Mouse (Mus musculus) ES-Bruce4 (cell line): Measurements from ENCODE around the gene Mettl7a3. TPM values are rescaled to one million over a fixed set of nuclear protein-coding genes. Genes with fewer than 3 reads are reported as not detected.
"Not testable (repeated sequence)": the region's sequence is repeated elsewhere in the genome, so short reads cannot be mapped to it uniquely, and the experiment has no call there.

Experiments used
- H3K27ac ChIP-seq: 2 replicates; pipeline ENCODE4 v1.5.1; 2012; ENCODE audit warnings: low read length, inconsistent platforms; ENCODE audit not compliant: insufficient read depth
- H3K27me3 ChIP-seq: 2 replicates; pipeline ENCODE4 v1.6.1; 2012; ENCODE audit warnings: mild to moderate bottlenecking, low read length, inconsistent platforms; ENCODE audit not compliant: control insufficient read depth, poor library complexity, insufficient read depth, severe bottlenecking
- H3K36me3 ChIP-seq: 2 replicates; pipeline ENCODE4 v1.6.1; 2012; ENCODE audit warnings: inconsistent platforms, mild to moderate bottlenecking, low read length, moderate library complexity; ENCODE audit not compliant: control insufficient read depth, poor library complexity, insufficient read depth, severe bottlenecking
- H3K4me1 ChIP-seq: one replicate; pipeline ENCODE4 v1.8.1; 2011; ENCODE audit warnings: low read length; ENCODE audit not compliant: control insufficient read depth, insufficient read depth
- H3K4me3 ChIP-seq: 2 replicates; pipeline ENCODE4 v1.5.1; 2011; ENCODE audit warnings: low read depth, mild to moderate bottlenecking, low read length
- H3K9ac ChIP-seq: 2 replicates; pipeline ENCODE4 v1.6.1; 2012; ENCODE audit warnings: low read depth, mild to moderate bottlenecking, inconsistent platforms; ENCODE audit not compliant: poor library complexity, severe bottlenecking
- H3K9me3 ChIP-seq: replicated peaks from 2 replicates; pipeline ENCODE4 v1.6.1; 2012; ENCODE audit warnings: mild to moderate bottlenecking, low read length, inconsistent platforms; ENCODE audit not compliant: control insufficient read depth, poor library complexity, insufficient read depth, severe bottlenecking
- CTCF ChIP-seq: IDR thresholded peaks from one replicate; pipeline ENCODE4 v1.8.1; 2011; ENCODE audit warnings: low read depth, low read length
- EP300 ChIP-seq: IDR thresholded peaks from 2 replicates; pipeline ENCODE4 v1.6.1; 2011; ENCODE audit warnings: low read depth, low read length; ENCODE audit not compliant: insufficient read depth
- POLR2A ChIP-seq: IDR thresholded peaks from one replicate; pipeline ENCODE4 v1.8.1; 2011; ENCODE audit warnings: low read length; ENCODE audit not compliant: insufficient read depth
- polyA plus RNA-seq: library from polyadenylated mRNA; stranded (reverse); fragments of >200 nt; gene quantifications from 2 replicates; pipeline ENCODE4 v1.2.4, GENCODE M21; 2011; ENCODE audit warnings: low read depth; ENCODE audit not compliant: missing spikeins, insufficient read depth, insufficient read length

The Mettl7a3 gene
- polyA plus RNA-seq, 1 experiment, result not detected

DNA sequence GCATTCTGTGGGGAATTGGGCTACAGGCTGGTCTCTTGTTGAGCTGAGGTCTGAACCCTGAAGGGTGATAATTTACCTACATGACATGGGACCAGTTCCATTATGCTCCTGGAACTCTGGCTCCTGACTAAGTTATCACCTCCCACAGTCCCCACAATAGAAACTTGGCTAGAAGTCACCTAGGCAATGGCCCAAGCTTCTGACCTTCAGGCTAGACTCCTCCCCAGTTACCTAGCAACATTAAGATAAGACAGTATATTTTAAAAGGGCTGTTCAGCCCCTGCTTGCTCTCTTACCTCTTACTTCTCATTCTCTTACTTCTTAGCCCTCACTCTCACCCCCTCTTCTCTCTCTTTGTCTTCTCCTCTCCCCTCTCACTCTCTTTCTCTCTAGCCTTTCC is 10.8 kb downstream of the Mettl7a3 start:
- H3K36me3 ChIP-seq, result no peaks in the 10 kb centered on the region

GRCm38 (mm10) chr15:100346761-100347160 is 12.0 kb downstream of the Mettl7a3 start:
- Histone ChIP-seq H3K4me3 (peak overlapping the region; percentile 59), H3K27me3 (no peaks in the 10 kb centered on the region), H3K36me3 (no peaks in the 10 kb centered on the region), H3K9me3 (no peaks in the 10 kb centered on the region), H3K9ac (peak overlapping the region; percentile 68), H3K27ac (no peak overlapping the region), H3K4me1 (no peaks in the 10 kb centered on the region)
- no peak for TF ChIP-seq EP300
- no peak for TF ChIP-seq CTCF
- TF ChIP-seq POLR2A, result no peak

More for the DNA sequence above, 10.8 kb downstream of the Mettl7a3 start:
- Histone ChIP-seq H3K9me3 (no peaks in the 10 kb centered on the region), H3K27ac (no peak overlapping the region), H3K27me3 (no peaks in the 10 kb centered on the region), H3K4me1 (no peaks in the 10 kb centered on the region), H3K4me3 (no peak overlapping the region), H3K9ac (no peak overlapping the region)
- TF ChIP-seq CTCF (no peak), EP300 (no peak), POLR2A (no peak)

- Histone ChIP-seq H3K36me3 (no peaks in the 10 kb centered on the region), H3K27ac (no peak overlapping the region), H3K27me3 (no peaks in the 10 kb centered on the region), H3K4me3 (no peak overlapping the region), H3K4me1 (no peaks in the 10 kb centered on the region), H3K9ac (no peak overlapping the region), H3K9me3 (no peaks in the 10 kb centered on the region)
- TF ChIP-seq POLR2A, result no peak
- TF ChIP-seq CTCF, result no peak
- TF ChIP-seq EP300, result no peak
Measured at GRCm38 (mm10) chr15:100349496-100349895, 14.8 kb downstream of the Mettl7a3 start.

- Histone ChIP-seq H3K9ac (no peak overlapping the region), H3K27ac (no peak overlapping the region), H3K4me1 (no peaks in the 10 kb centered on the region), H3K27me3 (no peaks in the 10 kb centered on the region), H3K4me3 (no peak overlapping the region), H3K9me3 (no peaks in the 10 kb centered on the region), H3K36me3 (no peaks in the 10 kb centered on the region)
- TF ChIP-seq POLR2A (no peak), EP300 (no peak), CTCF (no peak)
Measured at GRCm38 (mm10) chr15:100351501-100352060, 16.9 kb downstream of the Mettl7a3 start.

DNA sequence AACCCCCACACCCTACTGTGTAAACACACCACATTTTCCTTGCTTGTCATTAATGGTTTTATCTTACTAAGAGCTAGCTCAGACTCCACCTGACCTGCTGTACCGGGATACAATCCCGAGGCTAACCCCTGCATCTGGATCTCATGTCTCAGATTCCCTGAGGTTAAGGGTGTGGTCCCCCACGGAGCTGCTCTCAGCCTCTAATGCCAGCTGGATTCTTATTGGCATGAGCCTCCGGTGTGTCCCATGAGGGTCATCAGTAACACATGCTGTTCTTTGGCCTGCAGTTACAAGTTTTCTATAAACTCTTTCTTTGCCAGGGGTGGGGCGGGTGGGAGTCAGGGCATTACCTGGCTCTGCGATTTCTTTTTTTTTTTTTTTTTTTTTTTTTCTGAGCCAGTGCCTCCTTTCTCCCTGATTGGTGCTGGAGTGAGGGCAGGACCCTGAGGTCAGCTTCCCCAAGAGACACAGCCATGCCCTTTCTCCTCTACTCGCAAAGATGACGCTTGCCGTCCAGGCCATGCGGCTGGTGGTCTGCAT is 18.1 kb downstream of the Mettl7a3 start, which contains the start of the genes Methig1 and Mettl7a2:
Gene Methig1 (plus strand): TSS at position 439 of the 540 bp plus-strand sequence.
Gene Mettl7a2 (plus strand): TSS at position 490 of the 540 bp plus-strand sequence.
- H3K4me1 ChIP-seq, result no peaks in the 10 kb centered on the region
- H3K9ac ChIP-seq, result no peak within 1 kb of the TSS
- H3K4me3 ChIP-seq, result 0 out of 2 replicates have a peak within 1 kb of the TSS, but pooled peaks have one; percentile 23
- H3K27ac ChIP-seq, result no peak within 1 kb of the TSS
- H3K9me3 ChIP-seq, result no peaks in the 10 kb centered on the region
- TF ChIP-seq EP300 (no peak), POLR2A (no peak), CTCF (no peak)
- no peaks in the 10 kb centered on the region for H3K27me3 ChIP-seq
- no peaks in the 10 kb centered on the region for H3K36me3 ChIP-seq

DNA sequence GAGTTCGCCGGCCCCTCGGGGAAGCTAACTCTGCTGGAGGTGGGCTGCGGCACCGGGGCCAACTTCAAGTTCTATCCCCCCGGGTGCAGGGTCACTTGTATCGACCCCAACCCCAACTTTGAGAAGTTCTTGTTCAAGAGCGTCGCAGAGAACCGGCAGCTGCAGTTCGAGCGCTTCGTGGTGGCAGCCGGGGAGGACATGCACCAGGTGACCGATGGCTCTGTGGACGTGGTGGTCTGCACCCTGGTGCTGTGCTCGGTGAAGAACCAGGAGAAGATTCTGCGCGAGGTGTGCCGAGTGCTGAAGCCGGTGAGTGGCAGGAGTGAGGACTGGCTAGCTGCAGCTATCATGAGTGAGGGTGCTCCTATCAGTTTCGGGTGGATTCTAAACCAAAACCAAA is 18.7 kb downstream of the Mettl7a3 start:
- not testable (repeated sequence) for H3K4me1 ChIP-seq, H3K27ac ChIP-seq, H3K36me3 ChIP-seq, H3K9ac ChIP-seq, H3K4me3 ChIP-seq, H3K27me3 ChIP-seq, H3K9me3 ChIP-seq
